Mouse (Mus musculus) G1E (cell line): ENCODE data around the gene Lrrc29. TPM values are rescaled to one million over a fixed set of nuclear protein-coding genes. Genes with fewer than 3 reads are reported as not detected.

ENCODE experiments used
- ATAC-seq: 2 replicates; pipeline ENCODE4 v1.8.0; 2016; ENCODE audit warnings: mild to moderate bottlenecking; ENCODE audit not compliant: insufficient number of reproducible peaks, poor library complexity, low FRiP score, severe bottlenecking; ENCODE audit errors: extremely low read depth
- DNase-seq: peaks from one replicate; pipeline ENCODE4 v3.0.0; 2012; ENCODE audit warnings: low spot score
- H3K27me3 ChIP-seq: 2 replicates; pipeline ENCODE4 v1.6.1; 2012; ENCODE audit warnings: mild to moderate bottlenecking, low read length, inconsistent platforms; ENCODE audit not compliant: insufficient read depth
- H3K36me3 ChIP-seq: replicated peaks from 2 replicates; pipeline ENCODE3; 2012; ENCODE audit warnings: mild to moderate bottlenecking, inconsistent platforms
- H3K4me1 ChIP-seq: 2 replicates; pipeline ENCODE4 v1.6.1; 2012; ENCODE audit warnings: low read depth, low read length, inconsistent platforms, mixed read lengths; ENCODE audit not compliant: insufficient read depth
- H3K4me3 ChIP-seq: 2 replicates; pipeline ENCODE4 v1.5.1; 2012; ENCODE audit warnings: low read depth, mild to moderate bottlenecking, inconsistent platforms, low read length, moderate library complexity, mixed read lengths
- H3K9me3 ChIP-seq: replicated peaks from 2 replicates; pipeline ENCODE4 v1.6.1; 2012; ENCODE audit warnings: inconsistent platforms
- CTCF ChIP-seq: IDR thresholded peaks from 2 replicates; pipeline ENCODE4 v1.5.1; 2012; ENCODE audit warnings: low read depth, low read length, inconsistent platforms, mixed read lengths
- GATA1 ChIP-seq: IDR thresholded peaks from 2 replicates; pipeline ENCODE4 v1.6.1; 2012; ENCODE audit warnings: borderline replicate concordance, low read length, inconsistent platforms, mixed read lengths
- GATA2 ChIP-seq: IDR thresholded peaks from 2 replicates; pipeline ENCODE4 v1.6.1; 2012; ENCODE audit warnings: low read depth, low read length, inconsistent platforms, borderline replicate concordance
- POLR2AphosphoS5 ChIP-seq: IDR thresholded peaks from 2 replicates; pipeline ENCODE4 v1.6.1; 2012; ENCODE audit warnings: low read depth, low read length, inconsistent platforms; ENCODE audit not compliant: insufficient replicate concordance
- TAL1 ChIP-seq: conservative IDR thresholded peaks from 2 replicates; pipeline ENCODE4 v1.6.1; 2012; ENCODE audit warnings: low read depth, low read length, inconsistent platforms, mixed read lengths
- polyA plus RNA-seq: library from polyadenylated mRNA; stranded (reverse); fragments of >175 nt; gene quantifications from 2 replicates; pipeline ENCODE4 v1.2.3, GENCODE M21; 2012
- total RNA-seq, 2 experiments: library from RNA; stranded (forward) in 1 of 2; stranded (reverse) in 1 of 2; fragments of 200-1000 nt in 1 of 2; fragments of >200 nt in 1 of 2; fragmentation: Nextera tagmentation in 1 of 2; gene quantifications; 2 replicates each; pipeline ENCODE4 v1.2.3; 2014 to 2017

The Lrrc29 gene
- total and polyA plus RNA-seq, 3 experiments = 1.6 to 15.5 (median 4.6) TPM

GRCm38 (mm10) chr8:105298351-105299252, 27.5 kb downstream of the Lrrc29 start:
- Histone ChIP-seq H3K9me3 (no peaks in the 10 kb centered on the region; the same call in 1 of the 2 replicates), H3K4me1 (peaks cover 73% of the 10 kb centered on the region), H3K27me3 (no peaks in the 10 kb centered on the region), H3K4me3 (peak overlapping the region; percentile 98), H3K36me3 (peaks cover 58% of the 10 kb centered on the region)
- no peak for TF ChIP-seq CTCF
- no peak for TF ChIP-seq GATA2
- ATAC-seq = 0 out of 2 replicates have a peak, but pooled peaks have one; percentile 11
- no peak for DNase-seq

GRCm38 (mm10) chr8:105297511-105298192, 28.4 kb downstream of the Lrrc29 start, which contains the start of gene E2f4:
E2f4 (plus strand) TSS chr8:105297663.
- Histone ChIP-seq H3K4me1 (peaks cover 64% of the 10 kb centered on the region), H3K36me3 (peaks cover 53% of the 10 kb centered on the region), H3K9me3 (no peaks in the 10 kb centered on the region), H3K4me3 (peak within 1 kb of the TSS; percentile 98), H3K27me3 (no peaks in the 10 kb centered on the region)
- ATAC-seq = peak; percentile 86
- TF ChIP-seq TAL1 (no peak), GATA2 (no peak), CTCF (no peak), GATA1 (no peak), POLR2AphosphoS5 (no peak)
- peak; percentile 93 for DNase-seq

- H3K36me3 ChIP-seq = peaks cover 38% of the 10 kb centered on the region
- no peak for TF ChIP-seq GATA1
- TF ChIP-seq CTCF = no peak
- TF ChIP-seq TAL1 = no peak
- TF ChIP-seq POLR2AphosphoS5 = no peak
- no peaks in the 10 kb centered on the region for H3K9me3 ChIP-seq
- peaks cover 52% of the 10 kb centered on the region for H3K4me1 ChIP-seq
- DNase-seq (no peak), ATAC-seq (no peak)
- H3K4me3 ChIP-seq = peak within 1 kb of the TSS; percentile 98
- H3K27me3 ChIP-seq = no peaks in the 10 kb centered on the region
These were observed 30.0 kb downstream of the Lrrc29 start, which contains the start of gene Exoc3l for GRCm38 (mm10) chr8:105295895-105296573. Exoc3l (minus strand) TSS chr8:105296101.

GRCm38 (mm10) chr8:105295256-105295655, 30.8 kb downstream of the Lrrc29 start:
- no peak for DNase-seq
- Histone ChIP-seq H3K36me3 (peaks cover 30% of the 10 kb centered on the region), H3K27me3 (no peaks in the 10 kb centered on the region; the same call in 1 of the 2 replicates), H3K4me3 (no peak overlapping the region), H3K9me3 (no peaks in the 10 kb centered on the region), H3K4me1 (peaks cover 54% of the 10 kb centered on the region)
- TF ChIP-seq GATA1 (no peak), CTCF (no peak), POLR2AphosphoS5 (no peak), GATA2 (no peak)
- ATAC-seq = no peak

- no peak overlapping the region for H3K4me3 ChIP-seq
- no peaks in the 10 kb centered on the region; the same call in 1 of the 2 replicates for H3K27me3 ChIP-seq
- H3K9me3 ChIP-seq = no peaks in the 10 kb centered on the region
- peaks cover 54% of the 10 kb centered on the region for H3K4me1 ChIP-seq
- no peak for TF ChIP-seq GATA1
- no peak for TF ChIP-seq CTCF
- no peak for TF ChIP-seq GATA2
- DNase-seq (no peak), ATAC-seq (no peak)
- peaks cover 25% of the 10 kb centered on the region for H3K36me3 ChIP-seq
These were observed 31.3 kb downstream of the Lrrc29 start for GRCm38 (mm10) chr8:105294776-105295175.

- H3K4me1 ChIP-seq = peaks cover 54% of the 10 kb centered on the region
- H3K4me3 ChIP-seq = no peak overlapping the region
- H3K36me3 ChIP-seq = peaks cover 13% of the 10 kb centered on the region
- no peak for TF ChIP-seq GATA1
- TF ChIP-seq POLR2AphosphoS5 = no peak
- no peak for TF ChIP-seq TAL1
- no peak for TF ChIP-seq GATA2
- TF ChIP-seq CTCF = no peak
- ATAC-seq (no peak), DNase-seq (no peak)
- no peaks in the 10 kb centered on the region for H3K9me3 ChIP-seq
- H3K27me3 ChIP-seq = no peaks in the 10 kb centered on the region; the same call in 1 of the 2 replicates
These were observed 32.7 kb downstream of the Lrrc29 start for GRCm38 (mm10) chr8:105293405-105293804.
